Mouse (Mus musculus): ENCODE results near the gene Fam189a1.

- TF ChIP-seq POLR2A (IDR thresholded peaks at IDR 0.05; ENCODE audit: borderline replicate concordance, insufficient read depth, low read length) (no peak), CTCF (IDR thresholded peaks at IDR 0.05; ENCODE audit: borderline replicate concordance, insufficient read depth, low read depth, low read length) (no peak)
Observed at GRCm38 (mm10) chr7:64889919-64890318, 266.5 kb downstream of the Fam189a1 start.
